Mouse (Mus musculus): ENCODE data around the gene Insl3. TPM values are rescaled to one million over a fixed set of nuclear protein-coding genes. Genes with fewer than 3 reads are reported as not detected.
A peak's percentile ranks its signal among the peaks of the same experiment; 100 is the strongest.

Insl3 gene
- polyA plus RNA-seq, 2 experiments = 0.73 to 1.5 TPM

DNA sequence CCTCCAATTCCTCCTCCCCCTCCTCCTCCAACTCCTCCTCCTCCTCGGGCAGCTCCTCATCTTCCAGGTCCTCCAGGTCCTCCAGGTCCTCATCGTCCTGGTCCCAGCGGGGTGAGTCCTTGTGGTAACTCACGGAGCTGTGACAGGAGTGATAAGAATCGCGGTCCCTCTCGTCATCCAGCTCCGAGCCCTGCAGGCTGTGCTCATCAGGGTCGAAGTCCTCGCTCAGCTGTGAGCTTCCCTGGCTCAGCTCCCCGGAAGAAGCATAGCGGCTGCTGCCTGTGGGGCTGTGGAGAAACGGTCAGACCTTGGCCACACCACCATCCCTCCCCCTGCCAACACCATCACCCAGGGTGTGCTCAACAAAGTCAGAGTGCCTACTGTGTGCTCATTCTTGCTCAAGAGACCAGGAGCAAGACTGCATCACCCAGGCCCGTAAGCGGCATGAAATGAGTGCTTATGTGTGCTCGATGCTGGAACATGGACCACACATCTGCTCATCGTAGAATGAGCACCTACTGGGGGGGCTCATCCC is 30.4 kb upstream of the Insl3 start:
- no peak for ATAC-seq (ENCODE audit: insufficient read depth)
- Histone ChIP-seq H3K27me3 (ENCODE audit: control insufficient read depth, insufficient read depth, low read length) (peaks cover 23% of the 10 kb centered on the region), H3K27ac (no peak overlapping the region), H3K9me3 (ENCODE audit: control insufficient read depth, low read length) (no peaks in the 10 kb centered on the region), H3K9ac (replicated peaks) (no peak overlapping the region), H3K36me3 (replicated peaks; ENCODE audit: control insufficient read depth, insufficient read depth, low read depth) (no peaks in the 10 kb centered on the region), H3K4me2 (ENCODE audit: low read depth) (no peak overlapping the region), H3K4me3 (ENCODE audit: insufficient read depth in 1 of 2, low read depth in 2 of 2, low read length in 2 of 2) (no peak overlapping the region), H3K4me1 (replicated peaks; ENCODE audit: control insufficient read depth in 2 of 2, insufficient read depth in 2 of 2, low read length in 1 of 2) (no peaks in the 10 kb centered on the region)
- TF ChIP-seq CTCF (IDR thresholded peaks at IDR 0.05; ENCODE audit: low read depth) = no peak
- no peak for TF ChIP-seq EP300 (IDR thresholded peaks at IDR 0.05; ENCODE audit: low read depth)
- WGBS (ENCODE audit: insufficient replicate concordance) = 20% methylated on average over 17 of the region's 17 CpGs
- DNase-seq (ENCODE audit: low read depth in 3 of 3, low spot score in 3 of 3) = no peak

DNA sequence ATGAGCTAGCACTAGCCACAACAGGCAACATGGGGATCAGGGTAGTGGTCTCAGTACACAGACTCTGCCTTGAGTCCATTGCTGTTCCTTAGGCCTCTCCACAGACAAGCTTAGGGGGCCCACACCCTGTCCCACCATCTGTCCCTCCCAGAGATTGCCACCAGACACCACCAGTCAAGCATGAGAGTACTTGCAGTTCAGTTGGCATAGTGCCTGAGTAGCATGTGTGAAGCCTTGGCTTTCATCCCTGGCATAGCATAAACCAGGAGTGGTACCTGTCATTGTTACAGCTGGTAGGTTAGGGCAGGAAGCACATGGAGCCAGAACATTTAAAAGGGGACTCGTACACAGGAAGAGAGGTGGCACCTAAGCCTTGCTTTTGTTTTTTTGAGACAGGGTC is 29.3 kb upstream of the Insl3 start:
- DNase-seq (ENCODE audit: low read depth in 3 of 3, low spot score in 3 of 3) = no peak
- TF ChIP-seq CTCF (IDR thresholded peaks at IDR 0.05; ENCODE audit: low read depth) (no peak), EP300 (IDR thresholded peaks at IDR 0.05; ENCODE audit: low read depth) (no peak)
- Histone ChIP-seq H3K9ac (replicated peaks) (no peak overlapping the region), H3K9me3 (ENCODE audit: control insufficient read depth, low read length) (no peaks in the 10 kb centered on the region), H3K27me3 (ENCODE audit: control insufficient read depth, insufficient read depth, low read length) (peaks cover 17% of the 10 kb centered on the region), H3K4me3 (ENCODE audit: insufficient read depth in 1 of 2, low read depth in 2 of 2, low read length in 2 of 2) (no peak overlapping the region), H3K4me2 (ENCODE audit: low read depth) (no peak overlapping the region), H3K27ac (no peak overlapping the region), H3K36me3 (replicated peaks; ENCODE audit: control insufficient read depth, insufficient read depth, low read depth) (no peaks in the 10 kb centered on the region), H3K4me1 (replicated peaks; ENCODE audit: control insufficient read depth in 2 of 2, insufficient read depth in 2 of 2, low read length in 1 of 2) (no peaks in the 10 kb centered on the region)
- ATAC-seq (ENCODE audit: insufficient read depth) = no peak
- 32% methylated on average over 1 of the region's 1 CpGs for WGBS (ENCODE audit: insufficient replicate concordance)

- peak; percentile 19; the same call in 1 of the 2 replicates for ATAC-seq (ENCODE audit: insufficient read depth)
- no peak overlapping the region for H3K27ac ChIP-seq
- H3K4me3 ChIP-seq (ENCODE audit: insufficient read depth in 1 of 2, low read depth in 2 of 2, low read length in 2 of 2) = no peak overlapping the region
- H3K4me2 ChIP-seq (ENCODE audit: low read depth) = no peak overlapping the region
- H3K9ac ChIP-seq (replicated peaks) = no peak overlapping the region
- WGBS (ENCODE audit: insufficient replicate concordance) = 10% methylated on average over 36 of the region's 36 CpGs
- peaks cover 17% of the 10 kb centered on the region for H3K27me3 ChIP-seq (ENCODE audit: control insufficient read depth, insufficient read depth, low read length)
- TF ChIP-seq EP300 (IDR thresholded peaks at IDR 0.05; ENCODE audit: low read depth) (no peak), CTCF (IDR thresholded peaks at IDR 0.05; ENCODE audit: low read depth) (peak; percentile 97)
- H3K4me1 ChIP-seq (replicated peaks; ENCODE audit: control insufficient read depth in 2 of 2, insufficient read depth in 2 of 2, low read length in 1 of 2) = no peaks in the 10 kb centered on the region
- DNase-seq (ENCODE audit: low read depth in 3 of 3, low spot score in 3 of 3) = peak; percentile 62 to 66 (median 62)
- no peaks in the 10 kb centered on the region for H3K9me3 ChIP-seq (ENCODE audit: control insufficient read depth, low read length)
- no peaks in the 10 kb centered on the region for H3K36me3 ChIP-seq (replicated peaks; ENCODE audit: control insufficient read depth, insufficient read depth, low read depth)
Observed at GRCm38 (mm10) chr8:71660325-71661120, 28.5 kb upstream of the Insl3 start.

GRCm38 (mm10) chr8:71665331-71666130 is 23.5 kb upstream of the Insl3 start:
- Histone ChIP-seq H3K36me3 (replicated peaks; ENCODE audit: control insufficient read depth, insufficient read depth, low read depth) (no peaks in the 10 kb centered on the region), H3K9ac (replicated peaks) (no peak overlapping the region), H3K9me3 (ENCODE audit: control insufficient read depth, low read length) (no peaks in the 10 kb centered on the region), H3K4me1 (replicated peaks; ENCODE audit: control insufficient read depth in 2 of 2, insufficient read depth in 2 of 2, low read length in 1 of 2) (peaks cover 0 to 5% of the 10 kb centered on the region in 2 experiments; a peak in 1 of 4 replicates), H3K27me3 (ENCODE audit: control insufficient read depth, insufficient read depth, low read length) (peaks cover 23% of the 10 kb centered on the region), H3K4me2 (ENCODE audit: low read depth) (peak overlapping the region; percentile 47), H3K4me3 (ENCODE audit: insufficient read depth in 1 of 2, low read depth in 2 of 2, low read length in 2 of 2) (peak overlapping the region in 1 of 2 experiments; percentile 20; a peak in 1 of 4 replicates), H3K27ac (no peak overlapping the region)
- TF ChIP-seq EP300 (IDR thresholded peaks at IDR 0.05; ENCODE audit: low read depth) = no peak
- no peak for TF ChIP-seq CTCF (IDR thresholded peaks at IDR 0.05; ENCODE audit: low read depth)
- peak; percentile 47 to 54 (median 51) for DNase-seq (ENCODE audit: low read depth in 3 of 3, low spot score in 3 of 3)
- WGBS (ENCODE audit: insufficient replicate concordance) = 2% methylated on average over 22 of the region's 22 CpGs
- ATAC-seq (ENCODE audit: insufficient read depth) = peak; percentile 71

DNA sequence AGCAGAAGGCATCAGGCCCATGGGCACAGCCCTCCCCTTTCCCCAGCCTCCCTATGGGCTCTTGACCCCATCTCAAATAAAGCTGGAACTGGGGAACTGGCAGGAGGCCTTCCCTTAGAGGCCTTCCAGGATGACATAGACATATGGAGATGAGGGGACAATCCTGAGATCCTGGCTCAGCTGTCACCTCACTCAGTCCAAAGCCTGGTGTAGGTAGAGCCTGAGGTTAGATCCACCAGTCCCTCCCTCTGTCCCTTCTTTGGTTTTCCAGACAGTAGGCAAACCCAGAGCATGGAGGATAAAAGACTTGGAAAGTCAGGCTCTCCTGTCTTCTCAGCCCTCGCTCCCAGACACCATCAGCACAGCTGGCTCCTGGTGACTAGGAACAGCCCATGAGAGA is 22.2 kb upstream of the Insl3 start:
- no peaks in the 10 kb centered on the region for H3K9me3 ChIP-seq (ENCODE audit: control insufficient read depth, low read length)
- H3K36me3 ChIP-seq (replicated peaks; ENCODE audit: control insufficient read depth, insufficient read depth, low read depth) = no peaks in the 10 kb centered on the region
- no peak for ATAC-seq (ENCODE audit: insufficient read depth)
- H3K4me1 ChIP-seq (replicated peaks; ENCODE audit: control insufficient read depth in 2 of 2, insufficient read depth in 2 of 2, low read length in 1 of 2) = peaks cover 4 to 7% of the 10 kb centered on the region in 2 experiments; a peak in 3 of 4 replicates
- H3K4me3 ChIP-seq (ENCODE audit: insufficient read depth in 1 of 2, low read depth in 2 of 2, low read length in 2 of 2) = no peak overlapping the region
- no peak for DNase-seq (ENCODE audit: low read depth in 3 of 3, low spot score in 3 of 3)
- WGBS (ENCODE audit: insufficient replicate concordance) = 63% methylated on average over 1 of the region's 1 CpGs
- H3K27me3 ChIP-seq (ENCODE audit: control insufficient read depth, insufficient read depth, low read length) = peaks cover 32% of the 10 kb centered on the region
- TF ChIP-seq EP300 (IDR thresholded peaks at IDR 0.05; ENCODE audit: low read depth) (no peak), CTCF (IDR thresholded peaks at IDR 0.05; ENCODE audit: low read depth) (no peak)
- H3K4me2 ChIP-seq (ENCODE audit: low read depth) = no peak overlapping the region
- no peak overlapping the region for H3K9ac ChIP-seq (replicated peaks)
- no peak overlapping the region for H3K27ac ChIP-seq
